Mouse (Mus musculus) stomach, embryonic 14.5 days (tissue): ENCODE data around the gene Dnajc3. TPM values are rescaled to one million over a fixed set of nuclear protein-coding genes. Genes with fewer than 3 reads are reported as not detected.
"Not testable (repeated sequence)": the region's sequence is repeated elsewhere in the genome, so short reads cannot be mapped to it uniquely, and the experiment has no call there.

ENCODE experiments used
- ATAC-seq: fragments of 200-750 bp; cut with Nextera tagmentation; 2 replicates; pipeline ENCODE4 v1.8.0; 2017; ENCODE audit warnings: low read depth, moderate TSS enrichment; ENCODE audit not compliant: insufficient number of reproducible peaks, insufficient read depth, low FRiP score
- H3K27ac ChIP-seq: fragments of 300-500 bp; sonication (generic); 2 replicates; pipeline ENCODE4 v1.5.1; 2014; ENCODE audit warnings: mild to moderate bottlenecking, low read length, moderate library complexity, mixed read lengths
- H3K27me3 ChIP-seq: fragments of 300-500 bp; sonication (generic); 2 replicates; pipeline ENCODE4 v1.6.1; 2014; ENCODE audit warnings: low read length, control low read depth, mixed read lengths; ENCODE audit not compliant: control insufficient read depth, insufficient read depth
- H3K36me3 ChIP-seq: fragments of 300-500 bp; sonication (generic); 2 replicates; pipeline ENCODE4 v1.6.1; 2014; ENCODE audit warnings: mild to moderate bottlenecking, control low read depth, low read length, moderate library complexity, mixed read lengths; ENCODE audit not compliant: control insufficient read depth, insufficient read depth
- H3K4me1 ChIP-seq: fragments of 300-500 bp; sonication (generic); 2 replicates; pipeline ENCODE4 v1.6.1; 2014; ENCODE audit warnings: low read length, control low read depth, mixed read lengths; ENCODE audit not compliant: control insufficient read depth, insufficient read depth
- H3K4me2 ChIP-seq: fragments of 300-500 bp; sonication (generic); replicated peaks from 2 replicates; pipeline ENCODE4 v1.6.1; 2014; ENCODE audit warnings: low read depth, low read length, control low read depth
- H3K4me3 ChIP-seq: fragments of 300-500 bp; sonication (generic); 2 replicates; pipeline ENCODE4 v1.5.1; 2014; ENCODE audit warnings: low read depth, low read length, control low read depth
- H3K9ac ChIP-seq: fragments of 300-500 bp; sonication (generic); replicated peaks from 2 replicates; pipeline ENCODE4 v1.6.1; 2014; ENCODE audit warnings: low read depth, mild to moderate bottlenecking, control low read depth, low read length, moderate library complexity, mixed read lengths
- H3K9me3 ChIP-seq: fragments of 300-500 bp; sonication (generic); 2 replicates; pipeline ENCODE4 v1.6.1; 2016; ENCODE audit warnings: low read depth, low read length, control low read depth; ENCODE audit not compliant: control insufficient read depth
- WGBS: fragments of 180-500 bp; shearing (Covaris S2); extraction: QIAGEN DNeasy Blood & Tissue Kit; methylation state at CpG from one replicate; pipeline ENCODE4 v1.1.7; 2014; 5-methylcytosine and 5-hydroxymethylcytosine counted together
- polyA plus RNA-seq: library from polyadenylated mRNA; unstranded; fragments of >200 nt; fragmentation: Nextera tagmentation; extraction: Ambion mirVana; gene quantifications from 2 replicates; pipeline ENCODE4 v1.2.1, GENCODE M21; 2014

Gene Dnajc3
- polyA plus RNA-seq, 1 experiment from 2014 or later, result 35.7 TPM

DNA sequence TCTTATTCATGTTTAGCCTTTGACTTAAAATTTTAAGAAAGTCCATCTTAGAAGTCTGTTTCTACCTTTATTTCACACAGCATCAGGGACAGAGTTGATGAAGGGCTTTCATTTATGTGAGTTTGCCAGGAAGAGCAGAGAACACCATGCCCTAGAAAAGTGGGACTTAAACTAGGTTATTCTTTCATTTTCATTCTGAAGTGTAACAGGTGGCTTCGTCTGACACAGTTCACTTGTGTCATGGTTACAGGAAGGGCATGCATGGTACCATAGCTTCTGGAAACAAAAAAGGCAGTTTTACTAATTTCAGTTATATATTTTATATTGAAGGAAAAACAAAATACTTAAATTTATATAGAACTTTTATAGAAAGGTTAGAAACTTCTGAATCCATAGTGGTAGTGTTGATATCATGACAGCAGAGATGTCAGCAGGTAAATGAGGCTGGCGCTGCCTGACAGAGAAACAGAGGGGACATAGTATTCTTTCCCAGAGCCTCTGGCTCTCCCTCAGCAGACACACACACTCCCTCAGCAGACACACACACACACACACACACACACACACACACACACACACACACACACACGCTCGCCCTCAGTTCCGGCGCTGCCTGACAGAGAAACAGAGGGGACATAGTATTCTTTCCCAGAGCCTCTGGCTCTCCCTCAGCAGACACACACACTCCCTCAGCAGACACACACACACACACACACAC lies 44.1 kb downstream of the Dnajc3 start:
- H3K4me1 ChIP-seq, ATAC-seq, H3K4me2 ChIP-seq, H3K9ac ChIP-seq, H3K27ac ChIP-seq, H3K4me3 ChIP-seq, H3K9me3 ChIP-seq, H3K27me3 ChIP-seq: not testable (repeated sequence)
- WGBS, result 78% methylated on average over 6 of the region's 6 CpGs
- H3K36me3 ChIP-seq, result peaks cover 29% of the 10 kb centered on the region

DNA sequence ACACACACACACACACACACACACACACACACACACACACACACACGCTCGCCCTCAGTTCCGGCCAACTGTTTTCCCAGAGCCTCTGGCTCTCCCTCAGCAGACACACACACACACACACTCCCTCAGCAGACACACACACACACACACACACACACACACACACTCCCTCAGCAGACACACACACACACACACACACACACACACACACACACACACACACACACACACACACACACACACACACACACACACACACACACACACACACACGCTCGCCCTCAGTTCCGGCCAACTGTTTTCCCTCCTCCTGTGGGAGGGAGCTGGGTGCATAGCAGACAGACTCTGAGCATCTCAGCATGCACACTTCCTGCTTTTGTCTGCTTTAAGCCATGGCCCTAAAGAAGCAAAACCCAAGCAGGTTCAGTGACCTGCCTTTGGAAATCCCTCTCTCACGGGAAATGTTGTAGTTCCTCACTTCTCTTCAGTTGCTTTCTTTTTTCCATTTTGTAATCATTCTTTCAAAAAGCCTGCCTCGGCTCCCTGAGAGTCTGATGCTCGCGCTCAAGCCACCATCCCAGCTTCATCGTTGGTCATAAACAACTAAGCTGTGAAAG lies 44.8 kb downstream of the Dnajc3 start:
- 65% methylated on average over 8 of the region's 11 CpGs for WGBS
- not testable (repeated sequence) for H3K27me3 ChIP-seq, H3K4me2 ChIP-seq, H3K4me1 ChIP-seq, H3K4me3 ChIP-seq, H3K9me3 ChIP-seq, H3K9ac ChIP-seq, ATAC-seq
- Histone ChIP-seq H3K27ac (peak overlapping the region; percentile 40; the same call in 1 of the 2 replicates), H3K36me3 (peaks cover 22% of the 10 kb centered on the region)

DNA sequence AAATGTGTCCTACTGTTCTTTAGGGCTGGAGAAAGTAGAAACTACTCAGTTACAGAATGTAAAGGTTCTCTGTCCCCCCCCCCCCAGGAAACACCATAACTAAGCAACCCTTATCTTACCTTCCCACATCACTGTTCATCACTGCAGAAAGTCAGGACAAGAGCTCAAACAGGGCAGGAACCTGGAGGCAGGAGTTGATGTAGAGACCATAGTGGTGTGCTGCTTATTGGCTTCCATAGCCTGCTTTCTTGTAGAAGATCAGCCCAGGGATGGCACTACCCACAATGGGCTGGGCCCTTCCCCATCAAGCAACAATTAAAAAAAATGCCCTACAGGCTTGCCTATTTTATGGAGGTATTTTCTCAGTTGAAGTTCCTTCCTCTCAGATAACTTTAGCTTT lies 45.6 kb downstream of the Dnajc3 start:
- no peak overlapping the region for H3K4me2 ChIP-seq
- H3K9me3 ChIP-seq, result no peaks in the 10 kb centered on the region
- H3K4me3 ChIP-seq, result no peak overlapping the region
- H3K9ac ChIP-seq, result no peak overlapping the region
- peaks cover 15% of the 10 kb centered on the region for H3K36me3 ChIP-seq
- H3K4me1 ChIP-seq, result no peaks in the 10 kb centered on the region
- H3K27ac ChIP-seq, result no peak overlapping the region
- H3K27me3 ChIP-seq, result no peaks in the 10 kb centered on the region
- ATAC-seq, result no peak

DNA sequence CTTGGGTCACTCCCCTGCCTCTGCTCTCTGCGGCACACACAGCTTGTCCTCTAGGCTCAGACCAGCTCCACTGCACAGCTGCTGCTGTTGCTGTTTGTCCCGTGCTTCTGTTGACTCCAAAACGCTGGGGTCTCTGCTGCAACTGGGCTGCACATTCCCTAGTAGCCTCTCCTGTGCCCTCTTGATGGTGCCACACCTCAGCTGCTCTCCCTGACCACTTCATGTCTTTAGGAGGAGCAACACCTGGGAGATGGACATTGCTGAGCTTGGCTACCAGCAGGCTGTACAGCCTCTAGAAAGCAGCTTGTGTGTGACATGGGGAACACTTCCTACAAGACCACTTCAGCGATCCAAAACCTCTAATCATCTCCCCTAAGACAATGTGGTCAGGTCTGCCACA lies 46.4 kb downstream of the Dnajc3 start:
- Histone ChIP-seq H3K27ac (no peak overlapping the region), H3K36me3 (peaks cover 16% of the 10 kb centered on the region; the same call in 1 of the 2 replicates), H3K27me3 (no peaks in the 10 kb centered on the region), H3K4me1 (no peaks in the 10 kb centered on the region), H3K9me3 (no peaks in the 10 kb centered on the region), H3K9ac (no peak overlapping the region), H3K4me2 (no peak overlapping the region), H3K4me3 (no peak overlapping the region)
- 91% methylated on average over 4 of the region's 4 CpGs for WGBS
- no peak for ATAC-seq

DNA sequence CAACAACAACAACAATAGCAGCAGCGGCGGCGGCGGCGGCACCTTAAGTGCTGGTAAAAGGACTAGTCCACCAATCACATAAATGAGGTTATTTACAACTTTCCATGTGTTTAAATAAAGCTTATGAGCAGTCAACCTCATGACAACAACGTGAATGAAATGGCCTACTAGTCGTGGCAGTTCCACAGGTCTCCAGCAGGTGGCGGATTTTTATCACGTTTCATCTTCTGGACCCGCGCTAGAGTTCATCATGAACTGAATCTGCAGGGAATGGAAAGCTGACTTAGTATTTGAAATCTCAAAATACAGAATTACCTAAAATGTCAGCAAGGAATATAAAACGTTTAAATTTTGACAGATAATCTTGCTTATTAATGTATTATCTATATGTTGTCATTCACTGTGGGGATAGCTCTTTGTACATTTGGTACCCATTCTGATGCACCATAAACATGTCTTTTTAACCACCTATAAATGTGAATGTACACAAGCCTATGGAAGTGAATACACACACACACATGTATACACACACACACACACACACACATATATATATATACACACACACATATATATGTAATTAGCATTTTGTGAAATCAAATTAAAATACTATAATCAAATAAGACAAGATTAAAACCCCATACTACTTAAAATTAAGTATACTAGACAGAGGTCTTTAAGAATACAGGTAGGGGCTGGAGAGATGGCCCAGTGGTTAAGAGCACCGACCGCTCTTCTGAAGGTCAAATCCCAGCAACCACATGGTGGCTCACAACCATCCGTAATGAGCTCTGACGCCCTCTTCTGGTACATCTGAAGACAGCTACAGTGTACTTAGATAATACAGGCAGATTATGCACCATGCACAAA lies 49.1 kb downstream of the Dnajc3 start:
- no peak overlapping the region for H3K9ac ChIP-seq
- 44% methylated on average over 16 of the region's 16 CpGs for WGBS
- H3K4me3 ChIP-seq, result no peak overlapping the region
- ATAC-seq, result no peak
- H3K27me3 ChIP-seq, result no peaks in the 10 kb centered on the region
- no peaks in the 10 kb centered on the region for H3K4me1 ChIP-seq
- H3K4me2 ChIP-seq, result no peak overlapping the region
- H3K36me3 ChIP-seq, result peaks cover 10% of the 10 kb centered on the region; the same call in 1 of the 2 replicates
- no peak overlapping the region for H3K27ac ChIP-seq
- no peaks in the 10 kb centered on the region for H3K9me3 ChIP-seq

DNA sequence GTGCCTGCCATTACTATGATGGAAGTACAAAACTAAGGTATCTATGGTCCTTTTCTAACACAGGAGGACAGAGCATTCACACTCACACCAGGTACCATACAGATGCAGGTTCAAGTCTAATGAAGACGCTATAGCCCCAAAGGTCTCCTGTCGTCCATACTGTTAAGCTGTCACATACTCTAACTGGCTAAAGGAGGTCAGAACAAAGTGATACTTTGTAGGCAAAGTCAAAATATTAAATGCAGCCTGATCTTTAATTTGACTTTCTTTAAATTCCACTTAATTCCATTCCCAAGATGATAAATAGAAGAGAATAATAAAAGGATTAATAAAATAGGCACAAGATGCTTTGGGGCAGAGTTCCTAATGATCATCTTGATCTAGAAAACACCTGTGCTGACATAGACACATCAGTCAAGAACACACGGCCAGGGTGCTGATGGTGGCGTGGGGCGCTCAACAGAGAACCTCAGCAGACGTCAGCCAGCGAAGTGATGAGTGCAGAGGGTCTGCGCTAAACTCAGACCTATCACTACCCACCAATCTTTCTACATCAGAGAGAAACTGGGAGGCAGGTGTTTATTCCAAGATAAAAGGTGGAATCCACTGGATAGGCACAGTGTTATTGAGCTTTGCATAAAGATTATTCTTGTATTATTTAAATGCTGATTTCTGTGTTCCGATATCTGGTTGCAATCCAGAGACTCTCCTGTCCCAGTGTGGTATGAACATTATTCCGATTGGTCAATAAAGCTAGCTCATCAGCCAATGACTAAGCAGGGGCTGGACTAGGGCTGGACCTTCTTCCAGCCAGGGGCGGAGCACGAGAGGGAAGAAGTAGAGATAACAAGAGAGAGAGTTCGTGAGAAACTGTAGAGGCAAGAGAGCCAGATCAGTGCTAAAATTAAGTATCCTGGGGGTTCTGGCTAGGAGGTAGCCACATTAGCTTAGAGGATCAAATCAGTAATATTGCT lies 50.0 kb downstream of the Dnajc3 start:
- Histone ChIP-seq H3K27me3 (no peaks in the 10 kb centered on the region), H3K27ac (no peak overlapping the region), H3K9ac (no peak overlapping the region), H3K9me3 (no peaks in the 10 kb centered on the region), H3K4me1 (no peaks in the 10 kb centered on the region), H3K4me3 (no peak overlapping the region), H3K4me2 (no peak overlapping the region), H3K36me3 (peaks cover 9% of the 10 kb centered on the region; the same call in 1 of the 2 replicates)
- peak; percentile 66; the same call in 1 of the 2 replicates for ATAC-seq
- WGBS, result 55% methylated on average over 13 of the region's 13 CpGs

DNA sequence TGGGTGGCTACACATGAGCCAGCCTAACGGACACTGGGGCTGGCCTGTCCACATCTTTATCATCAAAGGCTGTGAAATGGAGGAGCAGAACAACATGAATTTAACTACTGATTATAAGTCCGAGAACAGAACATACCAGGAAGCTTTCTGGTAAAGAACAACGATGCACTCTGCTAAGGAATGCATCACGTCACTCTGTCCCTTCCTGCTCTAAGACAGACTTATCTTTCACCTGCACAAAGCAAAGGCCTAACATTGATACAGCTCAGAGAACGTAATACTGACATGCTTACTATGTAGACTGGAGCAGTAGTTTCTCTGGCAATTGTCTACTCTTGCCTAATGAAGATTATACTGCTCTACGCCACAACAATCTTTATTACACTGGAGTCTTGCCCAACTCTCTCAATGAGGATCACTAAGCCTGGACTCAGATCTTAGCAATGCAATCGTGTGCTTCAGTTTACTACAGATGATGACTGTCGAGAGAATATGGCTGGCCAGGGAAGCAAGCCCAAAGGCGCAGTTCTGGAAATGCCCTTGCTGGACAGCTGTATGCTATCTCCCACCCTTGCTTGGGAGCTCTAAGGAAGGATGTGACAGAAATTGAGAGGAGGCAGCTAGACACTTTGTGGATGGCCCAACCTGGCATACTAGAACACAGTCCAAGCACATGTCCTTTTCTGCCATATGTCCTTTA lies 57.6 kb downstream of the Dnajc3 start:
- Histone ChIP-seq H3K9me3 (no peaks in the 10 kb centered on the region), H3K9ac (no peak overlapping the region), H3K27me3 (no peaks in the 10 kb centered on the region), H3K27ac (no peak overlapping the region), H3K4me1 (no peaks in the 10 kb centered on the region), H3K4me3 (no peak overlapping the region), H3K36me3 (peaks cover 7% of the 10 kb centered on the region), H3K4me2 (no peak overlapping the region)
- ATAC-seq, result no peak
- 89% methylated on average over 9 of the region's 9 CpGs for WGBS
